ENCODE assay signal across 8 mouse cellular contexts in genomic region chr11:96642173-96643140, GRCm38 (mm10).
DNase-seq lines count a peak whose midpoint lies in the region; ATAC-seq and TF ChIP-seq lines count a peak whose summit lies in the region.

No protein-coding gene starts in this region.

- no peak overlapping the region for H3K4me3 ChIP-seq in intestine, embryonic 16.5 days (ENCODE audit: low read length)
- H3K4me3 ChIP-seq in liver, embryonic 15.5 days (replicated peaks): no peak overlapping the region
- no peak overlapping the region for H3K4me3 ChIP-seq in stomach, postnatal 0 days (ENCODE audit: low read depth, low read length)
- H3K4me3 ChIP-seq in midbrain, postnatal 0 days (ENCODE audit: low read depth, low read length): no peak overlapping the region

- TF ChIP-seq CTCF in stomach, postnatal 0 days (IDR thresholded peaks at IDR 0.05; ENCODE audit: low read depth): 0 out of 2 replicates have a peak, but pooled peaks have one; percentile 2
- no peak for TF ChIP-seq CTCF in midbrain, postnatal 0 days (IDR thresholded peaks at IDR 0.05)

- H3K9me3 ChIP-seq in intestine, embryonic 16.5 days (ENCODE audit: control insufficient read depth, low read length): no peaks in the 10 kb centered on the region
- H3K9me3 ChIP-seq in liver, embryonic 15.5 days (replicated peaks): no peaks in the 10 kb centered on the region
- no peaks in the 10 kb centered on the region for H3K9me3 ChIP-seq in stomach, postnatal 0 days (ENCODE audit: control insufficient read depth, low read length)
- H3K9me3 ChIP-seq in midbrain, postnatal 0 days (ENCODE audit: low read length): no peaks in the 10 kb centered on the region

- ATAC-seq in intestine, embryonic 16.5 days: peak; percentile 45
- peak; percentile 47; the same call in 1 of the 2 replicates for ATAC-seq in liver, embryonic 15.5 days (ENCODE audit: insufficient read depth)
- peak; percentile 32; the same call in 1 of the 2 replicates for ATAC-seq in stomach, postnatal 0 days (ENCODE audit: low FRiP score, low TSS enrichment)
- no peak for ATAC-seq in midbrain, postnatal 0 days (ENCODE audit: low FRiP score)

- no peak for TF ChIP-seq EP300 in stomach, postnatal 0 days (optimal IDR thresholded peaks at IDR 0.05)

- 53% methylated on average over 17 of the region's 17 CpGs for WGBS in intestine, embryonic 16.5 days
- WGBS in liver, embryonic 15.5 days (ENCODE audit: insufficient replicate concordance): 25% methylated on average over 17 of the region's 17 CpGs
- 57% methylated on average over 17 of the region's 17 CpGs for WGBS in stomach, postnatal 0 days
- WGBS in midbrain, postnatal 0 days: 84% methylated on average over 17 of the region's 17 CpGs

- no peak overlapping the region for H3K9ac ChIP-seq in intestine, embryonic 16.5 days (ENCODE audit: low read depth, low read length)
- no peak overlapping the region for H3K9ac ChIP-seq in liver, embryonic 15.5 days
- no peak overlapping the region for H3K9ac ChIP-seq in stomach, postnatal 0 days (ENCODE audit: low read length)
- no peak overlapping the region for H3K9ac ChIP-seq in midbrain, postnatal 0 days (replicated peaks; ENCODE audit: low read length, poor library complexity, severe bottlenecking)

- H3K27ac ChIP-seq in intestine, embryonic 16.5 days (ENCODE audit: low read length): no peak overlapping the region; the same call in 1 of the 2 replicates
- H3K27ac ChIP-seq in liver, embryonic 15.5 days (replicated peaks): 0 out of 2 replicates have a peak overlapping the region, but pooled peaks have one; percentile 29
- no peak overlapping the region for H3K27ac ChIP-seq in stomach, postnatal 0 days (replicated peaks)
- H3K27ac ChIP-seq in midbrain, postnatal 0 days (ENCODE audit: low read depth, low read length): no peak overlapping the region

- H3K4me1 ChIP-seq in intestine, embryonic 16.5 days (ENCODE audit: control insufficient read depth, insufficient read depth, low read length): peaks cover 17% of the 10 kb centered on the region
- 0 out of 2 replicates have a peak, but pooled peaks cover 5% of the 10 kb centered on the region for H3K4me1 ChIP-seq in liver, embryonic 15.5 days (replicated peaks)
- H3K4me1 ChIP-seq in stomach, postnatal 0 days (replicated peaks; ENCODE audit: control insufficient read depth, insufficient read depth): no peaks in the 10 kb centered on the region
- H3K4me1 ChIP-seq in midbrain, postnatal 0 days (ENCODE audit: insufficient read depth, low read length): no peaks in the 10 kb centered on the region

- no peaks in the 10 kb centered on the region for H3K36me3 ChIP-seq in intestine, embryonic 16.5 days (ENCODE audit: control insufficient read depth, insufficient read depth, low read length)
- no peaks in the 10 kb centered on the region for H3K36me3 ChIP-seq in liver, embryonic 15.5 days (replicated peaks)
- no peaks in the 10 kb centered on the region for H3K36me3 ChIP-seq in stomach, postnatal 0 days (ENCODE audit: control insufficient read depth, insufficient read depth, low read length)
- no peaks in the 10 kb centered on the region for H3K36me3 ChIP-seq in midbrain, postnatal 0 days (ENCODE audit: insufficient read depth, low read length)

- H3K27me3 ChIP-seq in intestine, embryonic 16.5 days (replicated peaks; ENCODE audit: control insufficient read depth, insufficient read depth, low read length): no peaks in the 10 kb centered on the region
- no peaks in the 10 kb centered on the region for H3K27me3 ChIP-seq in liver, embryonic 15.5 days
- no peaks in the 10 kb centered on the region for H3K27me3 ChIP-seq in stomach, postnatal 0 days (ENCODE audit: control insufficient read depth, insufficient read depth, low read length)
- H3K27me3 ChIP-seq in midbrain, postnatal 0 days (ENCODE audit: insufficient read depth, low read length): no peaks in the 10 kb centered on the region

- DNase-seq in thymus, postnatal 0 days (ENCODE audit: low spot score): peak; percentile 42
- no peak for DNase-seq in thymus, postnatal 25 days
- DNase-seq in stomach, postnatal 0 days (ENCODE audit: low spot score): no peak
- DNase-seq in midbrain, postnatal 0 days (ENCODE audit: low spot score): no peak
- no peak for DNase-seq in gastrocnemius, postnatal 25 days
- DNase-seq in layer of hippocampus, adult 11-12 months (ENCODE audit: low spot score): no peak

- no peak overlapping the region for H3K4me2 ChIP-seq in intestine, embryonic 16.5 days (ENCODE audit: low read depth, low read length)
- H3K4me2 ChIP-seq in liver, embryonic 15.5 days: no peak overlapping the region
- no peak overlapping the region for H3K4me2 ChIP-seq in stomach, postnatal 0 days (replicated peaks; ENCODE audit: low read depth)
- H3K4me2 ChIP-seq in midbrain, postnatal 0 days (ENCODE audit: low read depth, low read length, poor library complexity, severe bottlenecking): no peak overlapping the region
